Mouse (Mus musculus): ENCODE measurements at regions not wholly inside any gene's neighbourhood (a gene's known extent, or its start where the extent isn't known, plus 50 kb on each side); places are given as distances from the start of the nearest gene placed in this dataset.

GRCm38 (mm10) chr2:147560426-147561155, 198.9 kb downstream of the Pax1 start:
- no peak for TF ChIP-seq CTCF (IDR thresholded peaks at IDR 0.05; ENCODE audit: low read depth)
- no peak for TF ChIP-seq EP300 (IDR thresholded peaks at IDR 0.05; ENCODE audit: low read depth)

Data from liver, embryonic 14.5 days (tissue).